Mouse (Mus musculus) thymus, adult 2 months (tissue): ENCODE results near the gene Ehf. TPM values are rescaled to one million over a fixed set of nuclear protein-coding genes. Genes with fewer than 3 reads are reported as not detected.

ENCODE experiments used
- DNase-seq: peaks from one replicate; pipeline ENCODE4 v3.0.0; 2021
- H3K27ac ChIP-seq: fragments of 200-500 bp; 2 replicates; pipeline ENCODE4 v1.5.1; 2012; ENCODE audit warnings: low read length, control low read depth; ENCODE audit not compliant: control insufficient read depth, insufficient read depth
- H3K27me3 ChIP-seq: fragments of 200-500 bp; 2 replicates; pipeline ENCODE4 v1.6.1; 2012; ENCODE audit warnings: mild to moderate bottlenecking, low read length, moderate library complexity, mixed read lengths; ENCODE audit not compliant: control insufficient read depth, insufficient read depth
- H3K36me3 ChIP-seq: fragments of 200-500 bp; 2 replicates; pipeline ENCODE4 v1.6.1; 2012; ENCODE audit warnings: mild to moderate bottlenecking, low read length, moderate library complexity; ENCODE audit not compliant: control insufficient read depth, insufficient read depth
- H3K4me1 ChIP-seq: fragments of 200-500 bp; replicated peaks from 2 replicates; pipeline ENCODE4 v1.6.1; 2012; ENCODE audit warnings: low read length; ENCODE audit not compliant: control insufficient read depth, insufficient read depth
- H3K4me3 ChIP-seq: fragments of 200-500 bp; 2 replicates; pipeline ENCODE4 v1.5.1; 2012; ENCODE audit warnings: mild to moderate bottlenecking, low read length, control low read depth, moderate library complexity; ENCODE audit not compliant: control insufficient read depth, insufficient read depth
- CTCF ChIP-seq: fragments of 200-500 bp; IDR thresholded peaks from 2 replicates; pipeline ENCODE4 v1.5.1; 2012; ENCODE audit warnings: mild to moderate bottlenecking, control low read depth, low read length, moderate library complexity, borderline replicate concordance; ENCODE audit not compliant: control insufficient read depth, poor library complexity, insufficient read depth; ENCODE audit errors: extremely low read depth
- POLR2A ChIP-seq: fragments of 200-500 bp; IDR thresholded peaks from 2 replicates; pipeline ENCODE4 v1.6.1; 2012; ENCODE audit warnings: mild to moderate bottlenecking, low read length, control low read depth, moderate library complexity; ENCODE audit not compliant: control insufficient read depth, poor library complexity, insufficient read depth; ENCODE audit errors: extremely low read depth
- WGBS: fragments of 180-500 bp; shearing (Covaris S2); methylation state at CpG from one replicate; pipeline ENCODE4 v1.1.7; 2018; 5-methylcytosine and 5-hydroxymethylcytosine counted together
- polyA plus RNA-seq: library from polyadenylated mRNA; depleted of rRNA; stranded (reverse); fragments of >200 nt; gene quantifications from 2 replicates; pipeline ENCODE4 v1.2.3, GENCODE M21; 2012

The Ehf gene
- polyA plus RNA-seq, 1 experiment, result 7.2 TPM

GRCm38 (mm10) chr2:103282184-103282750, 20.8 kb downstream of the Ehf start:
- Histone ChIP-seq H3K4me1 (no peaks in the 10 kb centered on the region), H3K4me3 (no peak overlapping the region), H3K27ac (no peak overlapping the region), H3K27me3 (no peaks in the 10 kb centered on the region), H3K36me3 (no peaks in the 10 kb centered on the region)
- TF ChIP-seq POLR2A (no peak), CTCF (no peak)
- no peak for DNase-seq
- 19% methylated on average over 8 of the region's 8 CpGs for WGBS

- TF ChIP-seq POLR2A (no peak), CTCF (no peak)
- 97% methylated on average over 1 of the region's 1 CpGs for WGBS
- Histone ChIP-seq H3K36me3 (no peaks in the 10 kb centered on the region), H3K4me3 (no peak overlapping the region), H3K27ac (no peak overlapping the region), H3K27me3 (no peaks in the 10 kb centered on the region), H3K4me1 (no peaks in the 10 kb centered on the region)
- DNase-seq, result no peak
Measured at GRCm38 (mm10) chr2:103279927-103280326, 23.2 kb downstream of the Ehf start.

- WGBS, result 94% methylated on average over 1 of the region's 1 CpGs
- no peaks in the 10 kb centered on the region for H3K27me3 ChIP-seq
- no peak overlapping the region for H3K27ac ChIP-seq
- H3K4me3 ChIP-seq, result no peak overlapping the region
- H3K36me3 ChIP-seq, result no peaks in the 10 kb centered on the region
- no peaks in the 10 kb centered on the region for H3K4me1 ChIP-seq
- no peak for TF ChIP-seq CTCF
- TF ChIP-seq POLR2A, result no peak
- DNase-seq, result no peak
Measured at GRCm38 (mm10) chr2:103278476-103278875, 24.6 kb downstream of the Ehf start.

- no peak overlapping the region for H3K4me3 ChIP-seq
- 89% methylated on average over 1 of the region's 1 CpGs for WGBS
- H3K4me1 ChIP-seq, result no peaks in the 10 kb centered on the region
- TF ChIP-seq POLR2A (no peak), CTCF (no peak)
- no peaks in the 10 kb centered on the region for H3K36me3 ChIP-seq
- no peak overlapping the region for H3K27ac ChIP-seq
- no peaks in the 10 kb centered on the region for H3K27me3 ChIP-seq
- no peak for DNase-seq
Measured at GRCm38 (mm10) chr2:103277794-103278193, 25.3 kb downstream of the Ehf start.

- H3K4me3 ChIP-seq, result no peak overlapping the region
- H3K27ac ChIP-seq, result no peak overlapping the region
- H3K36me3 ChIP-seq, result no peaks in the 10 kb centered on the region
- H3K27me3 ChIP-seq, result no peaks in the 10 kb centered on the region
- TF ChIP-seq POLR2A (no peak), CTCF (no peak)
- WGBS, result 86% methylated on average over 6 of the region's 6 CpGs
- DNase-seq, result no peak
- no peaks in the 10 kb centered on the region for H3K4me1 ChIP-seq
Measured at GRCm38 (mm10) chr2:103275316-103275960, 27.6 kb downstream of the Ehf start.

- no peak for TF ChIP-seq CTCF
- TF ChIP-seq POLR2A, result no peak
- no peak overlapping the region for H3K4me3 ChIP-seq
- 95% methylated on average over 2 of the region's 2 CpGs for WGBS
- H3K36me3 ChIP-seq, result no peaks in the 10 kb centered on the region
- H3K4me1 ChIP-seq, result no peaks in the 10 kb centered on the region
- H3K27me3 ChIP-seq, result no peaks in the 10 kb centered on the region
- DNase-seq, result no peak
- no peak overlapping the region for H3K27ac ChIP-seq
Measured at GRCm38 (mm10) chr2:103274803-103275202, 28.3 kb downstream of the Ehf start.
